Mouse (Mus musculus): ENCODE measurements around the gene Etv6.

DNA sequence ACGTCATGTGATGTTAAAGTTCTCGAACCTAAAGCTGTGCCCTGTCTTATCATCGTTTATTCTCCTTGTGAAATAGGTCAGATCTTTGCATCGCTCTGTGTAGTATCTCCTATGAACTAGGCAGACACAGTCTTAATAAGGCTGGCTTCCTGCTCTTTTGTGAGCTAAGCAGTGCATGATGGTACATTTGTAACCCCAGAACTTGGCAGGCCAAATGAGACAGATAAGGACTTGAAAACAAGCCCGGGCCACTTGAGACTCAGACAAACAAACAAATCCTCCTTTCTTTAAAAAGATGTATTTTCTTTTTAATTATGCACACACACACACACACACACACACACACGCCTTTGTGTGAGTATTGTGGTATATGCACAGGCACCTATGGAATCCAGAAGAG, 42.5 kb downstream of the Etv6 start:
- no peak for TF ChIP-seq EP300 (IDR thresholded peaks at IDR 0.05; ENCODE audit: low read depth)
- no peak for TF ChIP-seq CTCF (IDR thresholded peaks at IDR 0.05; ENCODE audit: low read depth)

All from heart, postnatal 0 days (tissue).